In the genomic region with DNA sequence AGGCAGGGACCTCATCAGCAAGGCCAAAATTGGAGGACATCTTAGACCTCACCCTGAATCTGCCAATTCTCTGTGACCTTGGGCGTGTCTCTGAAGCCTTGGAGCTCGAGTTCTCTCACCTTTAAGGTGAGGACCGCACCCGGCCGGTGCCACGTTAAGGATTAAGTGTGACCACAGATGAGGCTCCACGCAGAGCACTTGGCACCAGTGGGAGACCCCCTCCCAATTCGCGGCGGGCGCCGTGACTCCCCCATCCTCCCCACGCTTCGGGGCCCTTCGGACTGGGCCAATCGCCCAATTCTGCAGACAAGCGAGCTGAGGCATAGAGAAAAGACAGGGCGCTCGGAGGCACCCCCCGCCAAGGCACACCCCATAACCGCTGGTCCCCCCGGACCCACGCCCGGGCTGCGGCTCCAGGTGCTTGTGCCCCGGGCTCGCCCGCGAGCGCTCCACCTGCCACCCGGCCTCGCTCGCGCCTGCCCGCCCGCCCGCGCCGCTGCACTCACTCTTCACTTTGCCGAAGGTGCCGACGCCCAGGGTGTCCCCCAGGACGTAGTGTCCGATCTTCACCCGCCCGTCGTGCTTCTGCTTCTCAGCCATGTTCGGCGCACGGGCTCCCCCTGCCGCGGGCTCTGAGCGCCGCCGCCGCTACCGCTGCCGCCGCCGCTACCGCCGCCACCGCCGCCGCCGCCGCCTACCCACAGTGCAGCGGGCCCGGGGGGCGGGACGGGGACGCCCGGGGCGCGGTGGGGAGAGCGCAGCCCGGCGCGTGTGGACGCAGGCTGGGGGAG, we compare ENCODE assay signal across 8 mouse cellular contexts. TPM values are rescaled to one million over a fixed set of nuclear protein-coding genes. Genes with fewer than 3 reads are reported as not detected.
A peak's percentile ranks its signal among the peaks of the same experiment; 100 is the strongest.
DNase-seq lines count a peak whose midpoint lies in the region; ATAC-seq lines count a peak whose summit lies in the region.

A gene (minus strand): TSS at position 692 of the 791 bp plus-strand sequence.

- H3K9me3 ChIP-seq in hindbrain, embryonic 13.5 days: no peaks in the 10 kb centered on the region

- H3K27me3 ChIP-seq in hindbrain, embryonic 13.5 days: no peaks in the 10 kb centered on the region

- peak; percentile 84 for DNase-seq in Muller cell, postnatal 12 days (ENCODE audit: inconsistent ontology term)
- peak; percentile 84 to 86 for DNase-seq in cerebellum, postnatal 10 days
- peak; percentile 74 to 77 for DNase-seq in frontal cortex, postnatal 36 days (ENCODE audit: low spot score in 2 of 2)
- peak; percentile 67 to 81 for DNase-seq in layer of hippocampus, postnatal 25 days (ENCODE audit: extremely low spot score in 1 of 2, low spot score in 1 of 2)
- peak; percentile 82 for DNase-seq in lung, postnatal 10 days
- DNase-seq in ovary, postnatal 36 days (ENCODE audit: low spot score): peak; percentile 83
- DNase-seq in thymus, postnatal 10 days (ENCODE audit: low spot score in 2 of 2): peak; percentile 28 to 59

- H3K4me2 ChIP-seq in hindbrain, embryonic 13.5 days: peak within 1 kb of the TSS; percentile 84

- WGBS in hindbrain, embryonic 13.5 days: under 1% methylated on average over 75 of the region's 80 CpGs

- H3K4me1 ChIP-seq in hindbrain, embryonic 13.5 days (replicated peaks): peaks cover 27% of the 10 kb centered on the region

- H3K9ac ChIP-seq in hindbrain, embryonic 13.5 days: peak within 1 kb of the TSS; percentile 92

- peak; percentile 91 for ATAC-seq in hindbrain, embryonic 13.5 days (ENCODE audit: low FRiP score)

- H3K36me3 ChIP-seq in hindbrain, embryonic 13.5 days: no peaks in the 10 kb centered on the region

- peak within 1 kb of the TSS; percentile 94 for H3K27ac ChIP-seq in hindbrain, embryonic 13.5 days

- peak within 1 kb of the TSS; percentile 79 for H3K4me3 ChIP-seq in hindbrain, embryonic 13.5 days

RNA-seq across cellular contexts. Expression of the gene that starts here (rescaled TPM):
- 11.5 and 11.9 TPM in 2 replicates for polyA plus RNA-seq in hindbrain, embryonic 13.5 days (2015; fragmentation: Nextera tagmentation; extraction: Ambion mirVana)
- 10 to 100 TPM; 16.3 to 18.6 TPM for total RNA-seq in layer of hippocampus, postnatal 25 days (2021)

Comparison
In these comparisons a context has a peak if more than half of its experiments do, and no peak if none do; other contexts are left out.
1. Peak in every context shown above with its lines: DNase-seq, ATAC-seq, H3K4me3 ChIP-seq and H3K27ac ChIP-seq.